Mouse (Mus musculus) embryo, embryonic 11 days (tissue): Measurements from ENCODE around the gene Isca2.

Source experiments
- DNase-seq: peaks from one replicate; pipeline ENCODE4 v3.0.0-alpha.2; 2015

The Isca2 gene

GRCm38 (mm10) chr12:84819236-84820168, 46.5 kb downstream of the Isca2 start:
- DNase-seq: no peak

GRCm38 (mm10) chr12:84823601-84824000, 50.5 kb downstream of the Isca2 start:
- no peak for DNase-seq

- no peak for DNase-seq
These were observed 51.2 kb downstream of the Isca2 start for GRCm38 (mm10) chr12:84824203-84824602.
